Mouse (Mus musculus): ENCODE measurements around the gene Zfp111. TPM values are rescaled to one million over a fixed set of nuclear protein-coding genes. Genes with fewer than 3 reads are reported as not detected.

Gene Zfp111
- total RNA-seq (2021) = 10 to 100 TPM; 12.7 to 13.5 TPM
- long read RNA-seq, experiment 1, full-length matches to known transcripts = 4 of 6 reads
- long read RNA-seq, experiment 1, partial matches to known transcripts = 0 of 6 reads
- long read RNA-seq, experiment 1, other reads (novel, unspliced or antisense) = 2 of 6 reads
- long read RNA-seq, experiment 2, full-length matches to known transcripts = 3 of 3 reads
- long read RNA-seq, experiment 2, partial matches to known transcripts = 0 of 3 reads
- long read RNA-seq, experiment 2, other reads (novel, unspliced or antisense) = 0 of 3 reads

DNA sequence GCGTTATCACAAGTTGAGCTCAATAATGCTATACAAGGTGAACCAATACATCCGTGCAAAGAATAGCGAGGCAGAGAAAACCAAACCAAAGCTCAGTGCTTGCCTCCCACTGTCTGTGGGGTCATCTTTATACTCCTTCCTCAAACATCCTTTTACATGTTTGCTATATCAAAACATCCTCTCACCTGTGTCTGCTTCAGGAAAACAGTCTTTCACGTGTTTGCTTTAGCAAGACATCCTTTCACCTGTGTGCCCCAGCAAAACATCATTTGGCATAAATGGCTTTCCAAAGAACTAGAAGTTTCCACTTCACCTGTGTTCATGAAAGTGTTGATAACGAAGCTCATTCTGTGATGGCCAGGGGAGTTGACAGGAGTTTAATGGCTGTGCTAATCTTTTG, at the start of gene Zfp111:
TSS of gene Zfp111 (minus strand) at position 101 of the 400 bp plus-strand sequence.
- DNase-seq (ENCODE audit: low spot score in 2 of 2) = no peak

DNA sequence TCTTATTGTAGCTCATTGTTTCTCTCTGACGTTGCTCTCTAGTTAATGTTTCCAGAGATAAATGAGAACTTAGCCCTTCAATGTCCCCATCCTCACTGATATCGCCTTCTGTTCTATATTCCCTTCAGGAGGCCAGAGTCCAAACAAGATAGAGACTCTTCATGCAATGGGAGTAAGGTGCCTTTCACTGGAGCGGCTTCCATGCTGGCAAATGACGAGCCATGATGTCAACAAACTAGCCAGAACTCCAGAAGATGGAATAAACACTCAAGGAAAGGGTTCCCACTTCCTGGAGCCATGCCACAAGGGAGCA, 48.7 kb upstream of the Zfp111 start:
- no peak for DNase-seq (ENCODE audit: low spot score in 2 of 2)

DNA sequence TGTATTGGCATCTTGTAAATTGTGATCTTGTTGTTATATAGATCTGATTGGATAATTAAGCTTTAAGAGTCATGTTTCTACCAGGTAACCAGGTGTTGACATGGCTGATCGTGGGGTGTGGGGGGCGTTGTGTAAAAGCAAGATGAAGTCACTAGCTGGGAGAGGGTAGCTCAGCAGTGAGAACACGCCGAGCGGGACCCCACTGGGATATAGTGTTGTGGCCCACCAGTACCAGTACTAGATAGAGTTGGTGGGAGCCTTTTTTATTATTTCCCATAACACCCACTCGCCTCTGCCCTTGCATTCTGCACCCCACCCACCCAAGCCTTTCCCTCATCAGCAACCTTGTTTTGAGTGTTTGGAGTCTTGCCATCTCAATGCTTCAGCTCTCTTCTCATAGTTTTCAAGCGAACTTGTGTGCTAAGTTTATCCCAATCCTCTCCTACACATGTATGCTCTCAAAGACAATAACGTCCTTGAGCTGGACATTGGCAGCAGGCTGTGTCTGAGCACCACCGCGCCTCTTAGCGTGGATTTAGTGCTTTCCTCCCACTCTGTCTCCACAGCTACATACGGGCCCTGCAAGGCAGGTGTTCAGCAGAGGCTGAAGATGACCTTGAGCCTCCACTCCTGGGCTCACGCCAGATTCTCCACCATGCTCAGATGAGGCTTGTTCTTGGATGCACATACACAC, 48.2 kb upstream of the Zfp111 start:
- peak in 1 of 2 experiments; percentile 16 for DNase-seq (ENCODE audit: low spot score in 2 of 2)

DNA sequence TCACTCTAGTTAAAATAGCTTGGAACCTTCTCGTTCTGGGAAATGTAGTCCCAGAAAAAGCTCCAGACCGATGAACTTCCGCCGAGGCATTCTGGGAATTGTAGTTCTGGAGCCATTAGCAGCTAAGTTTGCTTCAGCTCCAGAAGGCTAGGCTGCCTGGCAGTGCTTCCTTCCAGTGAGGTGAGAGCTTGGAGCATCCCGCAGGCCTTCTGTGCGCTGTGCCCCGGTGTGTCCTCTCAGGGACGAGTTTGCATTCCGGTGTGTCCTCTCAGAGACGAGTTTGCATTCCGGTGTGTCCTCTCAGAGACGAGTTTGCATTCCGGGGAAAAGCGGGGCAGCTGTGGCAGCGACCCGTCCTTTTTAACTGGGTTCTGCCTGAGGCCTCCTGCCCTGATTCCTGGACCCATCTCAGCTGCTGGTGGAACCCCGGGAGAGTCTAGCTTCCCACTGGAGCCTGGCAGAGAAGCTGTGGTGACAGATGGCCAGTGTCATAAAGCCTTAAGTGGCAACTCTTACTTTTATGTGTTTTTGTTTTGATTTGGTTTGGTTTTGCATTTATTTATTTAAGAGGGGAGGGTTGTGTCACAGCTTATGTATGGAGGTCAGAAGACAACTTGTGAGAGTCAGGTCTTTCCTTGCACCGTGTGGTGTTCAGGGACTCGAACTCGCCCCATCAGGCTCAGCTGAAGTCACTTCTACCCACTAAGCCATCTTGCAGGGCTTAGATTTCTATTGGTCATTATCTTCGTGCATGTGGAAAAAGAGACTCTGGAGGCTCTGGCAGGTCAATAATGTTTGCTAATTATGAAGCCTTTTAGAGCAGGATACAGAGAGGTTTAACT, 43.6 kb upstream of the Zfp111 start, which contains the start of gene Zfp108:
TSS of gene Zfp108 (plus strand) at position 162 of the 842 bp plus-strand sequence.
- DNase-seq (ENCODE audit: low spot score in 2 of 2) = peak; percentile 85 to 90

DNA sequence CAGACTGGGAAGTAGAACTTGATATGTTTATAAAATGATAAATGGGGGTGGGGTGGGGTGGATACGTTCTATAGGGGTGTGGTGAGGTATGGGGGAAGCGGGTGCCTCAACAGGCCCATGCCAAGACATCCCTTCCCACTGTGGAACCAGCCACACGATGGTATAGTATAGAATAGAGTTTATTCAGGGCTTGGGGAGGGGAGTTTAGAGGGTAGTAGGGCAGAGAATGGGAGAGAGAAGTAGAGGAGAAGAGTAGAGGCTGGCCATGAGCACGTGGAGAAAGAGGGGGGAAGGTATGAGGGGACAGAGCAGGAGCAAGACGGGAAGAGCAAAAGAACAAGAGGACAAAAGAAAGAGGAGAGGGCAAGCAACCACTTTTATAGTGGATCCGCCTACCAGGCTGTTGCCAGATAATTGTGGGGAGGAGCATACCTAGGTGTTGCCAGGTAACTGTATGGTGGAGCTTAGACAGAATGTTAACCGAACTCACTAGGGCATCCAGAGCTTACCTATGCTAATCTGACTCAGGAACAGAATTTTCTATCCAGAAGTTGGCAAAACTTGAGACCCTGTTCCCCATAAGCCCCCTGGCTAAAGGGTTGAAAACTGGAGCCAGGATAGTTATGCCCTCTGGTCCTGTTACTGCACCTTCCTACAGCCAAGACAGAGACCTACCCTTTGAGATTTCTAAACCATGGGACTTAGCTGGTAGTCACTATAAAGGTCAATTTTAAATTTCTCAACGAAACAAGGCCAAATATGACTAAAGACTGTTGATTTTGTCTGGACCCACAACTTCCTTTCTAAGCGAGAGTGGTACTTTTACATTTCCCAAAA, 42.8 kb upstream of the Zfp111 start:
- no peak for DNase-seq (ENCODE audit: low spot score in 2 of 2)

GRCm38 (mm10) chr7:24237040-24237791, 26.0 kb upstream of the Zfp111 start, which contains the start of gene Zfp109:
Gene Zfp109 (minus strand): TSS chr7:24237560.
- DNase-seq (ENCODE audit: low spot score in 2 of 2) = peak; percentile 71 to 81

GRCm38 (mm10) chr7:24210296-24210695, 947 bp downstream of the Zfp111 start:
- no peak for DNase-seq (ENCODE audit: low spot score in 2 of 2)

- DNase-seq (ENCODE audit: low spot score in 2 of 2) = no peak
Observed at GRCm38 (mm10) chr7:24208282-24208886, 2.9 kb downstream of the Zfp111 start.

GRCm38 (mm10) chr7:24207488-24208261, 3.6 kb downstream of the Zfp111 start:
- DNase-seq (ENCODE audit: low spot score in 2 of 2) = peak; percentile 69 to 74

DNA sequence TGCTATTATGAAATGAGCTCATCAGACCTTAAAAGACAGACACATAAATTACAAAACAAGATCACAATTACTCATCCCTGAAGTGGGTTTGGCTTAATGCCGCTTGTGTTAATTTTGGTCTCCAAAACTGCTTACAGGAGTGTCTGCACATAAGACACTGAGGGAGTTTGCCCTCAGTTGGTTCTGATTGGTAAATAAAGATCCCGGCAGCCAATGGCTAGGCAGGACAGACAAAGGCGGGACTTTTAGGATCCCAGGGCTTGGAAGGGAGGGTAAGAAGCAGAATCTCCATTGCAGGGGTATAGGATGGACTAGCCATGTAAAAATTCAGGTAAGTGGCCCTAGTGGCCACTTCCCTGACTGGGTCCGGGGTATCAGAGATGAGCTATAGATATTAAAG, 14.3 kb downstream of the Zfp111 start:
- no peak for DNase-seq (ENCODE audit: low spot score in 2 of 2)

GRCm38 (mm10) chr7:24193157-24193556, 18.1 kb downstream of the Zfp111 start:
- no peak for DNase-seq (ENCODE audit: low spot score in 2 of 2)

- DNase-seq (ENCODE audit: low spot score in 2 of 2) = no peak
Observed at GRCm38 (mm10) chr7:24191361-24191760, 19.9 kb downstream of the Zfp111 start.

- DNase-seq (ENCODE audit: low spot score in 2 of 2) = no peak
Observed at GRCm38 (mm10) chr7:24189571-24189944, 21.7 kb downstream of the Zfp111 start.

DNA sequence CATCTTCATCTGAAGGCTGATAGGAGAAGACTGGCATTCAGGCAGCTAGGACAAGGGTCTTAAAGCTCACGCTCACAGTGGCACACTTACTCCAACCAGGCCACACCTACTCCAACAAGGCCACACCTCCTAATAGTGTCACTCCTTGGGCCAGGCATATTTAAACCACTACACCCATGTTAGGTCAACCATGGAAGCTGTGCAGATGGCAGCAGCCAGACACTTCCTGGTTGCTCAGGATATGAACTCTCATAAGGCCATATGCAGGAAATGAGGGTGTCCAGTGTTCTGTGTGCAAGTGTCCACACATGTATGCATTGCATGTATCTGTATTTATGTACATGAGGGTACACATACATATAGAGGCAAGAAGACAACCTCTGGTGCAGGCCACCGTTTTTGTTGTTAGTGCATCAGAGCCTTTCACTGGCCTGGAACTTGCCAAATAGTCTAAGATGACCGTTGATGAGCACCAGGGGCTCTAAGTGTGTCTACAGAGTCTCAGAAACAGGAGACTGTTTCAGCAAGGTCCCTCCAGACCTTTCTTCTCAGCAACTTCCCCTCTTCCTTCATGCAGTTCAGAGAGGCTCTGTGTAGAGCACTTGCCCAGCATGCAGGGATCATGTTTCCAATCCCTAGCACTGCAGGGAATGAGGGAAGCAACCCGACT, 22.2 kb downstream of the Zfp111 start:
- no peak for DNase-seq (ENCODE audit: low spot score in 2 of 2)

- no peak for DNase-seq (ENCODE audit: low spot score in 2 of 2)
Observed at GRCm38 (mm10) chr7:24187611-24188010, 23.6 kb downstream of the Zfp111 start.

DNA sequence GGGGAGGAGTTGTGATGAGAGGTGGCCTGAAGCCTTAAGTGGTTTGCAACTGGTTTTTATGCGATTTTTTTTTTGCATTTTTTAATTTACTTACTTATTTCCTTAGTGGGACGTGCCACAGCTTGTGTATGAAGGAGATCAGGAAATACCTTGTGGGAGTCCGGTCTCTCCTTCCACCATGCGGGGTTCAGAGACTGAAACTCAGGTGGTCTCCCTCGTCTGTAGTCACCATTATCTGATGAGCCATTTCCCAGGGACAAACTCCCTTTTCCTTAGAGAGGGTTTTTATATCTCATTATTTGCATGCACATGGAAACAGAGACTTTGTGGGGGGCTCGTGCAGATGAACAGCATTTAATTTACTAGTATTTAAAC, 35.9 kb downstream of the Zfp111 start:
- no peak for DNase-seq (ENCODE audit: low spot score in 2 of 2)

- DNase-seq (ENCODE audit: low spot score in 2 of 2) = peak; percentile 68 to 69
Observed at GRCm38 (mm10) chr7:24174618-24175336, 36.5 kb downstream of the Zfp111 start, which contains the start of gene Zfp114. Gene Zfp114 (plus strand): TSS chr7:24175060.

DNA sequence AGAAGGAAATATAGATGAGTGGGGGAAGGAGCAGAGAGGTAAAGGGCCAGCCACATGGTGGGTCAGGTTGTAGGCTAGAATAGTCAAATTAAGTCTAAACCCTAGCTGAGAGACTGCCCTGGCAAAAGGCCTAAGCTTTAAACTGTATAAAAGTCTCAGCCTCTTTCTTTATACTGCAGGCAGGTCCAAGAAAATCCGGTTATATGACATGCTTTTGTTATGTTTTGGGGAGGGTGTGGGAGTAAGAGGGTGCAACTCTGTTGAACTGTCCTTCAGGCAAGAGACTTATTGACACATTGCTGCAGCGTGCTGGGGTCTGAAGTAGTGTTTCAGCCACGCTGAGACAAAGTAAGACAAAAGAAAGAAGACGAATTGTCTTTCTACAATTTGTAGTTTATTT, 39.1 kb downstream of the Zfp111 start:
- no peak for DNase-seq (ENCODE audit: low spot score in 2 of 2)
